Mouse (Mus musculus): ENCODE results near the gene Atg4b. TPM values are rescaled to one million over a fixed set of nuclear protein-coding genes. Genes with fewer than 3 reads are reported as not detected.
A peak's percentile ranks its signal among the peaks of the same experiment; 100 is the strongest.

The Atg4b gene
- polyA plus RNA-seq (2015; fragmentation: Nextera tagmentation; extraction: Ambion mirVana), result 74.5 and 81.2 TPM in 2 replicates

- ATAC-seq (ENCODE audit: insufficient read depth, low FRiP score, low read depth), result no peak
- H3K4me2 ChIP-seq, result no peak within 1 kb of the TSS
- H3K36me3 ChIP-seq, result peaks cover 15% of the 10 kb centered on the region
- H3K27ac ChIP-seq, result no peak within 1 kb of the TSS
- H3K4me3 ChIP-seq (replicated peaks), result no peak within 1 kb of the TSS
- no peaks in the 10 kb centered on the region for H3K9me3 ChIP-seq
- H3K4me1 ChIP-seq, result peaks cover 4% of the 10 kb centered on the region
- no peak within 1 kb of the TSS for H3K9ac ChIP-seq
- no peaks in the 10 kb centered on the region for H3K27me3 ChIP-seq (replicated peaks)
- WGBS, result 88% methylated on average over 6 of the region's 6 CpGs
Measured at GRCm38 (mm10) chr1:93751290-93751689, at the start of gene Atg4b. TSS of gene Atg4b (plus strand) at chr1:93751500.

DNA sequence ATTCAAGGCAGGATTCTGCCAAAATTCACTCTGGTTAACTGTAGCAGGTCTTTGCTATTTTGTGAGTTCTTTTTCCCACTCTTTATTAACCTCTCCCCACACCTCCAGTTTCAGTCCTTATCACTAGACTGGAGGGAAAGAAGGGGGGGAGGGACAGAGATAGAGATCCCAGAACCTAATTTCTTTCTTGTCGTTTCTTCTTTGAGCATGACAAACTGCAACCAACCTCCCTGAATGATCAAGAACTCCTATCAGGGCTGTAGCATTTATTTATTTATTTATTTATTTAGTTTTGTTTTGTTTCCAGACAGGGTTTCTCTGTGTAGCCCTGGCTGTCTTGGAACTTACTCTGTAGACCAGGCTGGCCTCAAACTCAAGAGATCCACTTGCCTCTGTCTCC lies 49.2 kb upstream of the Atg4b start:
- Histone ChIP-seq H3K36me3 (peaks cover 9% of the 10 kb centered on the region), H3K27me3 (replicated peaks) (no peaks in the 10 kb centered on the region), H3K9ac (no peak overlapping the region), H3K4me2 (no peak overlapping the region), H3K4me3 (replicated peaks) (no peak overlapping the region), H3K4me1 (no peaks in the 10 kb centered on the region), H3K27ac (no peak overlapping the region), H3K9me3 (no peaks in the 10 kb centered on the region)
- ATAC-seq (ENCODE audit: insufficient read depth, low FRiP score, low read depth), result no peak
- 69% methylated on average over 1 of the region's 1 CpGs for WGBS

- Histone ChIP-seq H3K4me1 (no peaks in the 10 kb centered on the region), H3K36me3 (peaks cover 9% of the 10 kb centered on the region), H3K27ac (peak overlapping the region; percentile 44; the same call in 1 of the 2 replicates), H3K9ac (no peak overlapping the region), H3K9me3 (no peaks in the 10 kb centered on the region), H3K4me2 (no peak overlapping the region), H3K27me3 (replicated peaks) (no peaks in the 10 kb centered on the region), H3K4me3 (replicated peaks) (no peak overlapping the region)
- WGBS, result 75% methylated on average over 10 of the region's 10 CpGs
- ATAC-seq (ENCODE audit: insufficient read depth, low FRiP score, low read depth), result peak; percentile 56; the same call in 1 of the 2 replicates
Measured at GRCm38 (mm10) chr1:93703472-93704048, 47.7 kb upstream of the Atg4b start.

DNA sequence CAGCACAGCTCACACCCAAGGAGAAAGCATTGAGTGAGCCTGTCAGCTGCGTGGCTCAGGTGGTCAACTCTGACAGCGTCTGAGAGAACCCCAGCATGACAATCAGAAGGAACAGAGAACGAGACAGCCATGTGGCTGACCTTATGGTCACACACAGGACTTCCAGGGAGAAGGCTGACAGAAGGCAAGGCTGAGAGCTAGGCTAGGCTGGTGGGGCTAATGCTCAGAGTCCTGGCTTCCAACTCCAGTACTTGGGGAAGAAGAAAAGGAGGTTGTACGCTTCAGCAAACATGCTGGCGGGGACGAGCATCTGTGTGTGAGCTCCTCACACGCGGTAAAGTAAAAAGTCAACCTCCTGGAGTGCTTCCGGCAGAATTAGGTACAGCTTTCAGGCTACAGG lies 47.0 kb upstream of the Atg4b start:
- no peak for ATAC-seq (ENCODE audit: insufficient read depth, low FRiP score, low read depth)
- no peak overlapping the region for H3K27ac ChIP-seq

DNA sequence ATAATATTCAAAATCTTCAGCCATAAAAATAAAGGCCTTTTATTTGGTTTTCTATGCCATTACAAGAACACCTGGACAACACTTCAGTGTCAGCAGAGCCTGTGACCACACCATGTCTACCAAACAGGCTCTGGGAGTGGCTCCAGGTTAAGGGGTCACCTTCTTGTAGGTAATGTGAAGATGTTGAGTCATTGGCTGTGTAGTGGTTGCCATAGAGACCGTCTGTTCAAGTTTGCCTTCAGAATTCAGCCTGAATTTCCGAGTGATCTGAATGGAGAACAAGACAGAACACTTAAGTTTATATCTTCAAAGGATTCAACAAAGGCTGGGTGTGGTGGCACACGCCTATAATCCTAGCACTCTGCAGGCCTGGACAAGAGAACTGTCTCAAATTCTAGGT lies 45.9 kb upstream of the Atg4b start:
- no peaks in the 10 kb centered on the region for H3K9me3 ChIP-seq
- H3K27me3 ChIP-seq (replicated peaks), result no peaks in the 10 kb centered on the region
- H3K36me3 ChIP-seq, result peaks cover 9% of the 10 kb centered on the region
- ATAC-seq (ENCODE audit: insufficient read depth, low FRiP score, low read depth), result peak; percentile 79
- H3K4me3 ChIP-seq (replicated peaks), result no peak overlapping the region
- no peaks in the 10 kb centered on the region for H3K4me1 ChIP-seq
- no peak overlapping the region; the same call in 1 of the 2 replicates for H3K27ac ChIP-seq
- 62% methylated on average over 3 of the region's 3 CpGs for WGBS
- no peak overlapping the region for H3K9ac ChIP-seq
- H3K4me2 ChIP-seq, result no peak overlapping the region

More for the DNA sequence above, 47.0 kb upstream of the Atg4b start:
- Histone ChIP-seq H3K4me1 (no peaks in the 10 kb centered on the region), H3K4me2 (no peak overlapping the region), H3K9ac (no peak overlapping the region), H3K9me3 (no peaks in the 10 kb centered on the region), H3K36me3 (peaks cover 9% of the 10 kb centered on the region), H3K27me3 (replicated peaks) (no peaks in the 10 kb centered on the region), H3K4me3 (replicated peaks) (no peak overlapping the region)
- 89% methylated on average over 9 of the region's 9 CpGs for WGBS

DNA sequence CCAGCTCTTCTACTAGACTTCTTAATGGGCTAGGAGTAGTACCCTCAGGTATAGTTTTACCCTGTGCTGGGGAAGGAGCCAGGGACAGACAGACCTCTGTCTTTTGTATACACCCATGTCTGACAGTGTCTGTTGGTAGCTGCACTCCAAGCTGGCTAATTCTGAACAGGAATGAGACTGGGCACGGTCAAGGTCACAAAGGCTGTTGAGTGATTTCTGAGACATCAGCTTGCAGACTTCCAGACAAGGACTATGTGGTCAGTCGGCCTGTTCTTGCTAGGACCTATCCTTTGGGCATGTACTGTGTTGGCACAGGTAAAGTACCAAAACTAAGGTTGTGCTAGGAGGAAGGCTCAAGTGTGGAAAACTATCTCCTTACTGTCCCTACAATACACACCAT lies 35.1 kb upstream of the Atg4b start:
- H3K4me1 ChIP-seq, result no peaks in the 10 kb centered on the region
- no peaks in the 10 kb centered on the region for H3K9me3 ChIP-seq
- no peak overlapping the region for H3K4me2 ChIP-seq
- no peak overlapping the region for H3K9ac ChIP-seq
- no peak for ATAC-seq (ENCODE audit: insufficient read depth, low FRiP score, low read depth)
- no peaks in the 10 kb centered on the region for H3K27me3 ChIP-seq (replicated peaks)
- no peak overlapping the region for H3K4me3 ChIP-seq (replicated peaks)
- no peak overlapping the region for H3K27ac ChIP-seq
- H3K36me3 ChIP-seq, result no peaks in the 10 kb centered on the region; the same call in 1 of the 2 replicates
- WGBS, result 91% methylated on average over 2 of the region's 2 CpGs

DNA sequence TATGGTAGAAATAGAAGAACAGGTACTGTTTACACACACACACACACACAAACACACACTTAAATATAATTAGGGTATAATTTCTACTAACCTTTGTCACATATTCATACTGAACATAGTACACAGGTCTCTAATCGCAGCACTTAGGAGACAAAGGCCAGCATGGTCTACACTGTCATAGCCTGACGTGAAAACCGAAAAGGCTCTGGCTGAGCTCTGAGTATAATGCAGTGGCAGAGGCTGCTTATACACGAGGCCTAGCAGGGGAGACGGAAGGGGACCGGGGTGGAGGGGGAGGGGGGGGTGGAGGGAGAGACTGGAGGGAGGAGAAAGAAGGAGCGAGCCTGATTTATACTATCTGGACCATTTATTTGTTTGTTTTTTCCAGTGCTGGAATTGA lies 29.7 kb upstream of the Atg4b start:
- Histone ChIP-seq H3K9ac (no peak overlapping the region), H3K27me3 (replicated peaks) (no peaks in the 10 kb centered on the region), H3K4me1 (no peaks in the 10 kb centered on the region), H3K36me3 (no peaks in the 10 kb centered on the region), H3K9me3 (no peaks in the 10 kb centered on the region), H3K4me3 (replicated peaks) (no peak overlapping the region), H3K4me2 (no peak overlapping the region), H3K27ac (no peak overlapping the region)
- 69% methylated on average over 7 of the region's 7 CpGs for WGBS
- ATAC-seq (ENCODE audit: insufficient read depth, low FRiP score, low read depth), result 0 out of 2 replicates have a peak, but pooled peaks have one; percentile 60

DNA sequence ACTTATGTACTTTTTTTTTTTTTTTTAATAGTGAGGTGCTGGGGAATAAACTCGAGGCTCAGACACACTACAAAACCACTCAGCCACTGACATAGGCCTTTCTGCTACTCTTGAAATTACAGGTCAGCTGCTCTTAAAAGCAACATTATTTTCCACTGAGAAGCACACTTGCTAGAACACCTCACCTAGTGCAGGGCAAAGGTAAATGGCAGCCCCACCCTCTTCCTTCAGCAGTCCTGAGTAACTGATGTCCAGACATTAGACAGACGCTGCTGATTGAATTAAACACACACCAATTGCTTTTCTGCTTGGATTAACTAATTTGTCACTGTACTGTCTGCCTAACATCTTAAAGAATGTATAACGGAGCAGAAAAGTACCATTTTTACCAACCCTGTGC lies 26.7 kb upstream of the Atg4b start:
- no peak overlapping the region for H3K9ac ChIP-seq
- no peaks in the 10 kb centered on the region for H3K4me1 ChIP-seq
- H3K4me3 ChIP-seq (replicated peaks), result no peak overlapping the region
- no peaks in the 10 kb centered on the region for H3K27me3 ChIP-seq (replicated peaks)
- WGBS, result 76% methylated on average over 3 of the region's 3 CpGs
- no peak overlapping the region for H3K4me2 ChIP-seq
- no peak for ATAC-seq (ENCODE audit: insufficient read depth, low FRiP score, low read depth)
- no peaks in the 10 kb centered on the region for H3K36me3 ChIP-seq
- no peak overlapping the region for H3K27ac ChIP-seq
- H3K9me3 ChIP-seq, result no peaks in the 10 kb centered on the region

DNA sequence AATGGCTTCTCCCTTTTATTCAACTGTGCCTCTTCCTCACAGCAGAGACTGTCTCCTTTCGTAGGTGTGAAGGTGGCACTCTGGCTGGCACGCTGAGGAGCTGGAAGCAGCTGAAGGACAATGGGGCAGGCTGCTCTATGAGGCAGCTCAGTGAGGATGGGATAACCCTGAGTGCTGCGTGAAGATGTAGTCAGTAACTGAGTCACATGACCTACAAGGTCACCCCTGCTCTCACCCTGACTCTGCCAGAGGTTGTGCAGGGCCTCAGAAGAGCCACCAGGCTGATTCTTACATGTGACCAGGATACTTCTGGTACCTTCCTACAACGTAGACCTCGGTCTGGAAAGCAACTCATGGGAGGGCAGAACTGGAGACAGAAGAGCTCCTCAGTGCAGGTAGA lies 25.6 kb upstream of the Atg4b start:
- H3K36me3 ChIP-seq, result no peaks in the 10 kb centered on the region
- no peak overlapping the region for H3K4me3 ChIP-seq (replicated peaks)
- no peaks in the 10 kb centered on the region for H3K9me3 ChIP-seq
- H3K4me1 ChIP-seq, result no peaks in the 10 kb centered on the region
- H3K4me2 ChIP-seq, result no peak overlapping the region
- no peak overlapping the region for H3K27ac ChIP-seq
- H3K27me3 ChIP-seq (replicated peaks), result no peaks in the 10 kb centered on the region
- 85% methylated on average over 5 of the region's 5 CpGs for WGBS
- no peak overlapping the region for H3K9ac ChIP-seq
- no peak for ATAC-seq (ENCODE audit: insufficient read depth, low FRiP score, low read depth)

- H3K36me3 ChIP-seq, result no peaks in the 10 kb centered on the region
Measured at GRCm38 (mm10) chr1:93726116-93726515, 25.2 kb upstream of the Atg4b start.

DNA sequence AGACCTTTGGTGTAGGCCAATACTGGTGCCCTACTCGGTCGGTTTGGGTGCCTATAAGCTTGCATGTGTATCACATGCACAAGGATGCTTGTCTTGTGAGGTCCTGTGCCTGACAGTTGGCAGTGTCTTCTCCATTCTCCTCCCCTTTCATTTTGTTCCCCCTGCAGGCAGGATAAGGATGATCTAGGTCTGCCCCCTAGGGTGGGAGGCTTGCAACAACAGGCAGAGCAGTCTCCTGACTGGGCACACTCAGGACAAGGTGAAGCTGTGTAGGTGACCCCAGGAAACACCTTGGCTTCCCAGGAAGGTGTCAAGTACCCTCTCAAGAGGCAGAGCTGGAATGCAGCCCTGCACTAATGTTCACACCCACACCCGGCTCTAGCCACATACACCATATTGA lies 24.3 kb upstream of the Atg4b start:
- H3K36me3 ChIP-seq, result no peaks in the 10 kb centered on the region
- no peak overlapping the region for H3K4me3 ChIP-seq (replicated peaks)
- WGBS, result 63% methylated on average over 3 of the region's 3 CpGs
- no peaks in the 10 kb centered on the region for H3K27me3 ChIP-seq (replicated peaks)
- peak; percentile 63 for ATAC-seq (ENCODE audit: insufficient read depth, low FRiP score, low read depth)
- H3K9ac ChIP-seq, result no peak overlapping the region
- H3K9me3 ChIP-seq, result no peaks in the 10 kb centered on the region
- H3K4me1 ChIP-seq, result 0 out of 2 replicates have a peak, but pooled peaks cover under 1% of the 10 kb centered on the region
- H3K27ac ChIP-seq, result no peak overlapping the region
- H3K4me2 ChIP-seq, result no peak overlapping the region

More at GRCm38 (mm10) chr1:93726116-93726515, 25.2 kb upstream of the Atg4b start:
- H3K4me2 ChIP-seq, result no peak overlapping the region
- 76% methylated on average over 3 of the region's 3 CpGs for WGBS
- no peak overlapping the region for H3K9ac ChIP-seq
- H3K27me3 ChIP-seq (replicated peaks), result no peaks in the 10 kb centered on the region
- H3K27ac ChIP-seq, result no peak overlapping the region
- ATAC-seq (ENCODE audit: insufficient read depth, low FRiP score, low read depth), result no peak
- H3K4me1 ChIP-seq, result no peaks in the 10 kb centered on the region
- H3K4me3 ChIP-seq (replicated peaks), result no peak overlapping the region
- no peaks in the 10 kb centered on the region for H3K9me3 ChIP-seq

GRCm38 (mm10) chr1:93731103-93731502 lies 20.2 kb upstream of the Atg4b start:
- 87% methylated on average over 5 of the region's 5 CpGs for WGBS
- no peak for ATAC-seq (ENCODE audit: insufficient read depth, low FRiP score, low read depth)
- Histone ChIP-seq H3K4me1 (0 out of 2 replicates have a peak, but pooled peaks cover 3% of the 10 kb centered on the region), H3K27me3 (replicated peaks) (no peaks in the 10 kb centered on the region), H3K36me3 (no peaks in the 10 kb centered on the region), H3K9ac (no peak overlapping the region), H3K4me3 (replicated peaks) (no peak overlapping the region), H3K9me3 (no peaks in the 10 kb centered on the region), H3K4me2 (no peak overlapping the region), H3K27ac (no peak overlapping the region)

GRCm38 (mm10) chr1:93731880-93732281 lies 19.4 kb upstream of the Atg4b start:
- no peak overlapping the region for H3K27ac ChIP-seq
- H3K36me3 ChIP-seq, result no peaks in the 10 kb centered on the region
- H3K9me3 ChIP-seq, result no peaks in the 10 kb centered on the region
- H3K4me3 ChIP-seq (replicated peaks), result no peak overlapping the region
- H3K4me1 ChIP-seq, result 0 out of 2 replicates have a peak, but pooled peaks cover 3% of the 10 kb centered on the region
- H3K9ac ChIP-seq, result no peak overlapping the region
- no peak for ATAC-seq (ENCODE audit: insufficient read depth, low FRiP score, low read depth)
- 37% methylated on average over 3 of the region's 3 CpGs for WGBS
- no peaks in the 10 kb centered on the region for H3K27me3 ChIP-seq (replicated peaks)
- no peak overlapping the region for H3K4me2 ChIP-seq
